Mouse (Mus musculus): ENCODE results near the gene Ccdc51.

The Ccdc51 gene

DNA sequence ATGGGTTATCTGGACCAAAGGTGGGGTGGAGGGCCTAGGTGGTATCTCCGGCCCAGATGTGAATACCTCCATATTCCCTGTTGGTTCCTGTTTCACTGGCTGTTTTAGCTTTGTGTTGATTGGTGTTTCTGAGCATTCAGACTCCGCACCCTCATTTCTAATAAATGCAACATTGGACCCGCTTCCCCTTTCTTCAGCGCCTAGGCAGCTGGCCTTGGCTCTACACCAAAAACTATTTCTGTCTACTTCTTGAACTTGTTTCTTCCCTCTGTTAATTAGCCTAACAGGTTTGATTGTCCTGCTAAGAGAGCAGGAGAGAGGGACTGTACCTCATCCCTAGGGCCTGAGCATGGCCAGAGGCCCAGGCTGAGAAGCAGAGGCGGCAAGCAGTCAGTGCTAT, 24.8 kb upstream of the Ccdc51 start:
- DNase-seq (ENCODE audit: low spot score) = no peak

DNA sequence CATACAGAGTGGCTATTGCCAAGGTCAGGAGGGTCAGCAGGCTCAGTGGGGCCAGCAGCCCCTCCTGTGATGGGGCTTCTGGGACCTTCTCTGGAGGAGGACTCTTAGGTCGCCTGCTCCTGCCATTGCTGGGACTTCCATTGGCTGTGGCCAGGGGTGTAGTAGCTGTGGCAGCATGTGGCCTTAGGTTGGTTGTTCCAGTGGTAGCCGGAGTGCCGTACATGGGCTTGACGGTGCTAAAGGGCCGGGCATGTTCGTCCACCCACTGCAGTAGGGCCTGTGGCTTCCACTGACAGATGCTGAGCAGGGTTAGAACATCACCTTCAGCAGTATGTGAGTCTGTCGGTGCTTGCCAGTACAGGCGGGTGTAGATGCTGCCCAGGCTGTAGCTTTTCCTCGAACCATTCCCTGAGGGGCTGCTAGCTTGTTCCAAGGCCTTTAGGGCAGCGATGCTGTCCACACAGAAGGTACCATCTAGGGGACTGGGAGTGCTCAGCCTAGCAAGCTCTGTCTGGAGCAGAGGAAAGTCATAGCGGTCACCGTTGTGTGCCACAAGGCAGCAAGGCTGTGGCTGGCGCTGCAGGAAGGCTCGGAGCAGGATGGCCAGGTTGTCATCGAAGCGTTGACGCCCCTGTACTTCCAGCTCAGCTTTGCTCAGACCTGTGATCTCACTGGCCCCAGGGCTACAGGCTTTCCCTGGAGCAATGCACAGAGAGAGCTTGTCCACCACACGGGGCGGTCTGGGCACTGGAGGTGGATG, 24.1 kb upstream of the Ccdc51 start:
- DNase-seq (ENCODE audit: low spot score) = no peak

DNA sequence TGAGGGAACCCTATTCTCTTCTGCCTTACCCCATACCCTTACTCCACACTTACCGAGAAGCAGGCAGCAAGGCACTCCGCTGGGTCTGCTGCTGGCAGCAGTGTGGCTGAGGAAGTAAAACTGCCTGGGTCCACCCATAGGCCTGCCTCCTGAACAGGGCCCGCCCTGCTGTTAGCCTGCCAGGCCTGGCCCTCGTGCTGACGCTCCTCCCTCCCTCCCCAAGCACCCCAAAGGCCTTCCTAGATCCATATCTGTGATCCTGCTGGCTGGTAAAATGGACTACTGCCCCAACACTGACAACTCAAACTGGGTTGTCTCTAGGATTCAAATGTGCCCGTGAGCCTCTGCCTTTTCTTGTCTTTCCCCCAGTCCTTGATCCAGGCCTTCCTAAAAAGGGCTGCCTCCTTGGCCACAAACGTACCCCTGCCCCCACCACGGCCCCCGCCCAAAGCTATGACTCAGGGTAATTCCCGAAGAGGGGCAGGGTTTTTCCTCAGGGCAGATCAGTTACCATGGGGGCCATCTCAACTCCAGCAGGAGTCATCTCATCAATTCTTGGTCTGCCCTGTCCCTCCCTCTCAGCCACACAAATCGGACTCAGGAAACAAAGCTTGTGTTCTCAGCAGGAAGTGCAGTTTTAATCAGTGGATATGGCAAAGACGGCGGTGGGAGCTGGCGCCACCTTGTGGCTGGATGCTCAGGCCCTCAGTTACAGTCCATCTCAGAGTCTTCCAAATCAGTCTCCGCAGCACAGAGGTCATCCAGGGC, 23.0 kb upstream of the Ccdc51 start, which contains the start of gene Trex1:
Trex1 (minus strand) TSS at position 599 of the 768 bp plus-strand sequence.
- peak; percentile 89 for DNase-seq (ENCODE audit: low spot score)

DNA sequence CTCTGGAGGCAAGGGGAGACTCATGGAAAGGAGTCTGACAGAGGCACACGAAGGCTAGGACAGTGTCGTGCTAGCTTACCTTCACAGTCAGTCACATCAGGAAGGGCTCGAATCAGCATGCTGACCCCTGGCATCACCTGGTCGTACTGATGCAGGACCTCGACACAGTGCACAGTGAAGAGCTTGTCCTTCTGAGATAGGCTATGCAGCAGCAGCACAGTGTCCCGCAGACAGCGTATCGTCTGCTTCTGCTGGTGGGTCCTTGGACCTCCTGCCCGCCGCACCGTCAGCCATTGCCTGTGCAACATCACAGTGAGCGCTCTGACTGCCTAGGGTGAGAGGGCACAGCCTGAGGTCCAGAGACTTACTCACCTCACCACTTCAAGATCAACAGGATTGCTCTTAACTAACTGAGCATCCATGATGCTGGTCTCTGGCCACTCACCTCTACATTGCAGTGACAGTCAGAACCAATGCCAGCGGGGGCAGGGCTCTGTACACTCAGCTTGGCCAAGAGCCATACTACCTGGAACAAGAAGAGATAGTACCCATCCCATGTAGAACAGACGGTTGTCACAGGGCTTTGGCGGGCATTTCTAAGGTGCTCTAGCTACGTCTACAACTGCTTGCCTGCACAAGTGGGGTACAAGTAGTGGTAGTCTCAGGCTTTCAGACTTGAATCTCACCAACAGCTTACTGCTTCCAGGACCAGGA, 22.0 kb upstream of the Ccdc51 start:
- DNase-seq (ENCODE audit: low spot score) = no peak

DNA sequence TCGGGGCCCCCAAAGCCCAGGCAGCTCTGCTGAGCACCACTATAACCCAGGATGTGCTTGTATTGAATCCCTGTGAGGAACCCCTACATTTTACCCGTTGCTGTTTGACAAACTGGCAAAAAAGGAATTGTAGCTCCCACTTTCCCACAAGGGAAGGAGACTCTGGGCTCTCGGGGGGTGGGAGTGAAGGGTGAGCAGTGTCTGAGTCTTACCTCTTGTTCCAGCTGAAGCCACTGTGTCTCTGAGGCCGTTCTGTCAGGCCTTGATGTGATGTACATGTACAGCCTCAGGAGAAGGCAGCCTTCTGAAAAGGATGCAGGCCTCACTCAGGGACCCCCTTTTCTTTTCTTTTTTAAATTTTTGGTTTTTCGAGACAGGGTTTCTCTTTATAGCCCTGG, 21.4 kb upstream of the Ccdc51 start:
- no peak for DNase-seq (ENCODE audit: low spot score)

DNA sequence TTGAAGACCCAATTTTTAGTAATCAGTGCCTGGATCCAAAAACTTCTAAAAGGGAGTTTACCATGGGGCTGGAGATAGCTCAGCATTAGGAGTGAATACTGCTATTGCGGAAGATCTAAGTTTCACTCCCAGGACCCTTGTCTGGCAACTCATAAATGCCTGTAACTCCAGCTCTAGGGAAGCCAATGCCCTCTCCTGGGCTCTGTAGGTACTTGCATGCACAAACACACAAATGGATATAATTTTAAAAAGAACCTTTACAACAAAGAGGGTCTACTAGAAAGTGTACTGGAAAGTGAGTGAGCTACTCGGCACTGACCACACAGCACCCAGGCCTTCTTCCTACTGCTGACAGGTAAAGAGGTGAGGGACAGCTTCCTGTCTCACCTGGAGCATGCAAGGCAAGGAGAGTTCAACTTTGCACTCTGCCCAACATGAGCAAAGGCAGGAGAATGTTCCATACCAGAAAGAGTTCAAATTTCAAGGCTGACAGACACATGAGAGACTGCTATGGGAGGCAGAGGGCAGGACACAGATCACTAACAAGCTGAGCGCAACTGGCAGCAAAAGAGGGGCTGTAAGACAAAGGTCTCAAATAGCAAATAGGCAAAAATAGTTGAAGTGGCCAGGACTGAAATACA, 14.1 kb upstream of the Ccdc51 start:
- DNase-seq (ENCODE audit: low spot score) = no peak

DNA sequence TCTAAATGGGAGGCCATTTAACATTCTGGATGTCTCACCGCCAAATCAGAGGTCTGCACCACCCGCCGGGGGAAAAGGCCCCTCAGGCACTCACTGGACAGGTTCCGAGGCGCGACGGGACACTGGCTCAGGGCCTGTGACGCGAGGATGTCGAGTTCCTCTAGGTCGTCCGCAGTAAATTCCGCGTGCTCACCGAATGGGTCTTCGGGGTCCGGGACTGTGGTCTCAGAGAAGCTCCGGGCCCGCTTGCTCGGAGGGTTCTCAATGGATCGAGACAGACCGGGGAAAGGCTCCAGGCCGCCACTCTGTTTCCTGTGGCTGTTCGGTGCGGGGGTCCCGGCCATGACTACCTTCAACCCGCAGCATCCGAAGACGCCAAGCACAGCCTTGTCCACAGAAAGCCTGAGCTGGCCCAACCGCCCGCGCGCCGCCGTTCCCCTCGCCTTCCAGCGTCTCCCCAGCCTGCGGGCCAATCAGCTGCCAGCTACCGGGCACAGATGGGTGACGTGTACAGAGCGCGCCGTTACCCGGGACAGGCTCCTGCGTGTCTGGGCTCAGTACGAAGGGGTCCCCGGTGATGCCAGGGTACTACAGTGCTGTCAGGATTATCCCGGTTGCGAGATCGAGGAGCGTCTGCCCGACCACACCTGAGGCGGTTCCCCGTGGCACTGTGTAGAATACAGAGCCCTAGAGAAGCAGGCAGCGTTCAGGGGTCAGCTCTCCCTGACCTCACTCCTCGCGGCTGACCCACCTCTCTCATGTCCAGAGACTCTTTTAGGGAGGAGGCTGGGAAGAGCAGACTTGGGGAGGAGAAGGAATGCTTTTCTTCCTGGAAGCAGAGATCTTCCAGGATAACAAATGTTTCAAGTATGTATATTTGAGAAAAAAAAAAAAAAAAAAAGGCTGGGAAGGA, 8.4 kb upstream of the Ccdc51 start, which contains the start of gene Atrip:
Atrip (minus strand) TSS at position 464 of the 913 bp plus-strand sequence.
- DNase-seq (ENCODE audit: low spot score) = peak; percentile 96

DNA sequence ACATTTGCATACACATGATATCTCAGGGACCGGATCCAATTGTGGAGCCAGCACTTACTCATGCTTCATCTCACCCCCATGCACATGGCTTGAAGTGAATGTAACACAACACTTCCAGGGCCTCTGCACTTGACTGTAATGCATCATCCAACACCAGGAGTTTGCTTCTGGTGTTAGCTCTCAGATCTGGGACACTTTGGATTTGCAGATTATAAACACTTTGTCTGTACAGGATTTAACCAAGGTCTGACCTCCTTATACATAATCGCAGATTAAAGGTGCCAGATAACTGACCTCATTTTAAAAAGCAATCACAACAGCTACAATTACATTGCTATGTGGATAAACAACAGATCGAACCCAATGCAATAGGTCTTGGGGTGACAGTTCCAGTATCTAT, 1.8 kb upstream of the Ccdc51 start:
- DNase-seq (ENCODE audit: low spot score) = no peak

DNA sequence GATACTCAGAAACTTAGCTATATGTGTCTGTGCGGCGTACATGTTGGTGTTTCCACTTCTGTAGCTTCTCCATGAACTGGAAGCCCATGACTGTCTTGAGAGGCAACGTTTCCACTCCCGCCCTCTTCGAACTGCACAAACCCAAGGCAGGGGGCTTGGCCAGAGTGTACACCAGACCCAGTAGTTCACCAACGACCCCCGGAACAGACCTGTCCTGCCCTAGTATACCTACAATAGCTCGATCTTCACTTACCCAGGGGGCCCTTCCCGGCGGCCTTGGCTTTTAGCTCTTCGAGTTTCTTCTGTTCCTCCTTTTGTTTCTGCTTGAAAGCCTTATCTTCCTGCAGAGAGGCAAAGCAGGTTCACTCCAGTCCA, 557 bp upstream of the Ccdc51 start:
- no peak for DNase-seq (ENCODE audit: low spot score)

DNA sequence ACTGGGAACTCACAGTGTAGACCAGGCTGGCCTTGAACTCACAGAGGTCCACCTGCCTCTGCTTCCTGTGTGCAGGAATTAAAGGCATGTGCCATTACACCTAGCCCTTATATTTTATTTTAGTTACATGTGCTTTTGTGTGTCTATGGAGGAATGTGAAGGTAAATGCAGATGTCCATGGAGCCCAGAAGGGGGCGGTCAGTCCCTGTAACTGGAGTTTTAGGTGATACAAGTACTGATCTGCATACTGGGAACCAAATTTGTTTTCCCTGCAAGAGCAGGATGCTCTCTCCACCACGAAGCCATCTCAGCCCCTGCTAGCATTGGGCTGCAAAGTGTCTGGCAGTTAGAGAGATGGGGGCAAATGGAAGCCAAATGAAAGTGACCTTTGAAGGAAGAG, 2.6 kb downstream of the Ccdc51 start:
- peak; percentile 64 for DNase-seq (ENCODE audit: low spot score)

DNA sequence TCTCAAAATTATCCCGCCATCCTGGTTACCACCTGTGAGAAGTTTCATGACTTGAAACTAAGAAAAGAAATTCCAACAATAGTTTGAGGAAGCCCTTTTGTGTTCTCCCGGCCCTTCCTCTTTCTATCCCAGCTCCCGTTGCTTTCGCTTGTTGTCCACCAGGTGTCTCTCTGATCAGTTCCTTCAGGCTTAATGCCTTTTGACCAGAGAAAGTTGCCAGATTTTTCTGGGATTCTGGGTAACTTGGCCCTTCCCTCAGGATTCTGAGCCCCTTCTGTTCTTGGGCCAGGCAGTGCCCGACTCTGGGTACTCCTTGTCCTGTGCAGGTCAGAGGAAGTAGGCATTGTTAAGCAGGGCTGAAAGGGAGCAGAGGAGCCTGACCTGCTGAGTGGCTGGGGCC, 5.7 kb downstream of the Ccdc51 start:
- peak; percentile 60 for DNase-seq (ENCODE audit: low spot score)

DNA sequence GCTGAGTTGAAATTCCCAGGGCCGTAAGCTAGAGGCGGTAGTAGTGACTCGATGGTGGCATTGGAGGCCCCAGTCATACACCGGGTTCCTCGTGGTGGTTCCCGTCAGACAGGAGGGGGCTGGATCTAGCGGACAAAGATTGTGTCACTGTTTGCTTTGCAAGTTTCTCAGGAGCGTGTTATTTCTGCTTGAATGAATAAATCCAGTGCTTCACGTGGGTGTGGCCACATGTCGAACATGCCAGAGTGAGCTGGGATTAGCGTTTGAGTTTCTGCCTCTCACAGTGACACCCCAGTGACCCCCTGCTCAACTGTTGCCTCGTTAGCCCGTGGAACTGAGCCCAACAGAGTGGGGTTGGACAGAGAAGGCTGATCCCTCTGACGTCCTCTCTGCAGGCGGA, 8.2 kb downstream of the Ccdc51 start:
- DNase-seq (ENCODE audit: low spot score) = no peak

DNA sequence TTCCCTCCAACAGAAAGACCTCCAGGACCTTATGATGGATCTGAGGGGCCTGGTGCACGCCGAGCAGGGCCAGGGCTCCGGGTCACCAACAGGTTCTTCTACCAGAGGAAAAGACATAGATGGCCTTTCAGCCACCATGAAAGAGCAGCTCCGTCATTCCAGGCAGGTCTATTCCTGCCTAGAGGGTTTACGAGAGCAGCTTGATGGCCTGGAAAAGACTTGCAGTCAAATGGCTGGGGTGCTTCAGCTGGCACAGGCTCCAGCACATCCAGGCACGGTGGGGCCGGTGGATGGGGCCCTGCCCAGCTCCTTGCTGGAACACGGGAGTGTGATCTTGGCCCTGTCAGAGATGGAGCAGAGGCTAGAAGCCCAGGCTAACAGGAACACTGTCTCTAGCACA, 9.5 kb downstream of the Ccdc51 start:
- DNase-seq (ENCODE audit: low spot score) = no peak

DNA sequence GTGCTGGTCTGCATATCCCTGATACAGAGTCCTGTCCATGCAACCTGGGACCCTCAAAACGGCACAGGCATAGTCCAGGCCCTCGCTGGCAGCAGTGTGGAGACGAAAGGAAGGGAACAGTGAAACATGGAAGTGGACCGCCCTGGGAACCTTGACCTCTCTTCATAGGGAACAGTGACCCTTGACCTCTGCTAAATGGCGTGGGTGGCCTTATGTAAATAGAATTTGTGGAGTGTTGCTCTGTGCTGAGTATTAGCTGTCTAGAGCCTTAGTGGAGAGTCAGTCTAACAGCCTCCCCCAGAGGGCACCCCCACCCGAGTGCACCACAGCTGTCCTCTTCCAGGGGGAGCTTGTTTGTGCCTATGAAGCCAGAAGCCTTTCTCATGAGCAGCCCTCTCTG, 10.5 kb downstream of the Ccdc51 start:
- peak; percentile 60 for DNase-seq (ENCODE audit: low spot score)

DNA sequence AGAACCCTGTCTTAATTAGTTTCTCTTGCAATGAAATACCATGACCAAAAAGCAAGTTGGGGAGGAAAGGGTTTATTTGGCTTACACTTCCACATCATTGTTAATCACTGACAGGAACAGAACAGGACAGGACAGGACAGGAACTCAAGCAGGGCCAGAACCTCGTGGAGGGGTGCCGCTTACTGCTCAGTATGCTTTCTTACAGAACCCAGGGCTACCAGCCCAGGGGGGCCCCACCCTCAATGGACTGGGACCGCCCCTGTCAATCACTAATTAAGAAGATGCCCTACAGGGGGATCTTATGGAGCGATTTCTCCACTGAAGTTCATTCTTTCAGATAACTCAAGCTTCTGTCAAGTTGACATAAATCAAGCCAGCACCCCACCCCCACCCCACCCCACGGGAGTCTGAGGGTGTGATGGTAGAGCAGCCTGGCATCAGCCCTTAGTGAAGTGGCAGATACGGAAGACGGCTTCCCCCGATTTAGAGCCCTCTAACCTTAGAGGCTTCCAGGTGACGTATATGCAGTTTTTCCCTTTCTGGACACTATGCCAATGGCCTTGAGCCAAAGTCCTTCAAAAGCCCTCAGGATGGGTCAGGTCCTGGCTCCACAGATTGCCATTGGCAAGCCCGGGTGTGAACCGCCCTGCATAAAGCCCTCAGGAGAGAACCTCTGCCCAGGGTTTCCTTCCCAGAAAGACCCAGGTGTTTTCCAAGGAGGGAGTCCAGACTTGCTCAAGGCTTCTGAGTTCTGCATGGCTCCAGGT, 11.7 kb downstream of the Ccdc51 start:
- no peak for DNase-seq (ENCODE audit: low spot score)

DNA sequence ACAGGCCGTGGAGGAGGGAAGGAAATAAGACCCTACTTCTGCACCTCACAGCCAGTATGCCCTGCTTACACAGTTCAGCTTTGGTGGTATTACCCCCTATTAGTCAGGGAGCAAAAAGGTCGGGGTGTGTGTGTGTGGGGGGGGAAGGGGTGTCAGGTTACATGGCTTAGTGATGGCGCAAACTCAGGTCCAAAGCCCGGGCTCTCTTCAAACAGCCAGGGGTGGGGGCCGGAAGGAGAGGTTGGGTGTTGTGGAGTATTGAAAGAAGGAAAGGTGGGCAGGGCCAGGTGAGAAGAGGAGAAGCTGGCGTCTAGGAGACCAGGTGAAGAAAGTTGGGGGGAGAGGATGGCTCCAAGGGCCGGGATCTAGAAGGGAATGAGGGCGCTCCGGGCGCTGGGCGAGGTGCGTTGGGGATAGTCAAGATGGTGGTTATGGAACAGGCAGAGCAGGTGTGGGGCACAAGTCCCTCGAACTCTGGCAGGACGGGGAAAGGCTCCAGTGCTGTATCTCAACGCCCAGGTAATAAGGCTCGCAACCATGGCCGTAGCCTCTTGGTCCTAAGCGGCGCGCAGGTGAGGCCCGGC, 12.4 kb downstream of the Ccdc51 start:
- DNase-seq (ENCODE audit: low spot score) = peak; percentile 48

DNA sequence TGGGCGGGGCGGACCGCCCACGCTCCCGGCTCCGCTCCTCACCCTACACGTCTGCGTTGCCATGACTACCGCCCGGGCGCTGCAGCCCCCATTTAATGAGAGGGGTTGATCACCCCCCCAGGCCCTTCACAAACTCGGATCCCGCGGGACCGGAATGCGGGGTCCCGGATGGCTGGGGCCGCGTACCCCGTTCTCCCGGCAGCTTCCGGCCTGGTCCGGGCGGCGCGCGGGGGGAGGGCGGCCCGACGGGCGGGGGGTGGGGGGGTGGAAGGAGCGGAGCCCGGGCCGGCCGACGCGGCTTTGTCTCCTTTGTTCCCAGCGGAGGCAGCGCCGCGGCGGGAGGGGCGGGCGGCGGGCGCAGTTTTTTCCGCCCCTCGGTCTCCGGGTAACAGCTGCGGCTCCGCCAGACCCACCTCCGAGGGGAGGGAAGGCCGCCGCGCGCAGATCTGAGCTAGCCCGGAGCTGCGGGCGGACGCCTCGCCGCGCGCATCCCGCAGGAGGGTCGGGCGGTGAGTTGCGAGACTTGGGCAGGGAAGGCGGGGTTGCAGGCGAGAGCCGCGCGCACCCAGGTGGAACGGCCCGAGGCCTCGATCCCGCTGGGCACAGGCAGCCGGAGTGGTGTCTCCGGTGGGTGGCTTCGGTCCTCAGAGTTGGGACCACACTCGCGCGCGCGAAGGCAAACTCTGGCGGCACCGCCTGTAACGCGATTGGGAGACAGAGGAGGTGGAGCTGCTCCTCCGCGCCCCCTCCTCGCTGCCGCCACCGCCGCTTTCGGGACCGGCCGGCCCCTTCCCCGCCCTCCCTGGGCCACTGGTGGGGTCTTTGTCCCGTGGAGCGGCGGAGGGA, 13.1 kb downstream of the Ccdc51 start, which contains the start of gene Plxnb1:
Plxnb1 (plus strand) TSS at position 253 of the 846 bp plus-strand sequence.
- DNase-seq (ENCODE audit: low spot score) = peak; percentile 88

DNA sequence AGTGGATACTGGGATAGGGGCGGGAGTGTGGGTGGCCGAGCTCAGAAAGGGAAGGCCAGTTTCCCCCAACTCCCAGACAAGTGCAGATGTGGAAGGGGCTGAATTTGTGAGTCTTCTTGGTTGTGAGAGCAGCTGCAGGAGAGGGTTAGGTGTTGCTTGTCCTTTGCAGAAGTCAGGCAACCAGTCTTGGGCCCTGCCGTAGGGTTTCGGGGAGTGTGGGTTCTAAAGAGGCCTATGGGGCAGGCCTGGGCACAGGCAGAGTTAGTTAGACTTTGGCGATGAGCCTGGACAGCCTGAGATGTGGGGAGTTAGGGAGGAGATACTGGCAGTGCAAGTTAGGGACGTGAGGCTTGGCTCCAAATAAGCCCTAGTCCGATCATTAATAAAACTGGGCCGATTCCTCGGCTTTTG, 14.0 kb downstream of the Ccdc51 start:
- peak; percentile 35 for DNase-seq (ENCODE audit: low spot score)

DNA sequence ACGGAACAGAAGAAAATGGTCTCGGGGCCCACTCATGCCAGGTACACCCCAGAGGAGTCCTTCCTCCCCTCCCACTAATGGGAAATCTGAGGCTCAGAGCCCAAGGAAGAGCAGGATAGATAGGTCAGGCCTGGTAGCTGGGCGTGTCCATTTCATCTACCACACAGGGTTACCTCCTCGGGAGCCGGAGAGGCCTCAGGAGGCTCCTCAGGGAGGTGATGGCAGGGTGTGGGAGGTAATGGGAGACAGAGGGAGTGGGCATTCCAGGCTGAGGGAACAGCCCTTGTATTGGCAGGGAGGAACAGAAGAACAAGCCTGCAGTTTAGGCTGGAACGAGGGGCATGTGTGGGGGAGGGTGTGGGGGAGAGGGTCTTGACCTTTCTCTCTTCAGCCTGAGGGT, 14.6 kb downstream of the Ccdc51 start:
- peak; percentile 48 for DNase-seq (ENCODE audit: low spot score)
